Mouse (Mus musculus) right cerebral cortex, postnatal 10 days (tissue): ENCODE results near the gene Gstt2.

Experiments
- DNase-seq, 2 experiments: peaks; one replicate each; pipeline ENCODE4 v3.0.0; 2021; ENCODE audit warnings: low spot score in 2 of 2

Gene Gstt2

GRCm38 (mm10) chr10:75827668-75828360 lies 9.4 kb downstream of the Gstt2 start:
- peak; percentile 54 to 58 for DNase-seq

- no peak for DNase-seq
These were observed 12.7 kb downstream of the Gstt2 start for GRCm38 (mm10) chr10:75824530-75824929.

GRCm38 (mm10) chr10:75823782-75824181 lies 13.4 kb downstream of the Gstt2 start:
- DNase-seq, result no peak

- DNase-seq, result no peak
These were observed 14.8 kb downstream of the Gstt2 start, which contains the start of gene Gstt4 for GRCm38 (mm10) chr10:75822443-75822842. Gene Gstt4 (minus strand): TSS chr10:75822543.

- no peak for DNase-seq
These were observed 17.3 kb downstream of the Gstt2 start for GRCm38 (mm10) chr10:75819882-75820281.

- DNase-seq, result no peak
These were observed 18.6 kb downstream of the Gstt2 start for GRCm38 (mm10) chr10:75818641-75819040.

- DNase-seq, result no peak
These were observed 33.0 kb downstream of the Gstt2 start for GRCm38 (mm10) chr10:75804217-75804616.

GRCm38 (mm10) chr10:75798176-75798696 lies 39.0 kb downstream of the Gstt2 start, which contains the start of gene Gstt1:
Gene Gstt1 (minus strand): TSS chr10:75798584.
- peak in 1 of 2 experiments; percentile 34 for DNase-seq

GRCm38 (mm10) chr10:75797619-75798175 lies 39.5 kb downstream of the Gstt2 start:
- peak; percentile 43 to 44 for DNase-seq

- no peak for DNase-seq
These were observed 40.3 kb downstream of the Gstt2 start for GRCm38 (mm10) chr10:75796731-75797516.

GRCm38 (mm10) chr10:75794880-75795279 lies 42.3 kb downstream of the Gstt2 start:
- DNase-seq, result no peak

- no peak for DNase-seq
These were observed 46.5 kb downstream of the Gstt2 start for GRCm38 (mm10) chr10:75790773-75791172.

- DNase-seq, result no peak
These were observed 47.4 kb downstream of the Gstt2 start for GRCm38 (mm10) chr10:75789841-75790240.

GRCm38 (mm10) chr10:75789081-75789735 lies 48.0 kb downstream of the Gstt2 start:
- no peak for DNase-seq

GRCm38 (mm10) chr10:75788277-75788676 lies 48.9 kb downstream of the Gstt2 start:
- no peak for DNase-seq

- no peak for DNase-seq
These were observed 51.8 kb downstream of the Gstt2 start for GRCm38 (mm10) chr10:75785442-75785841.
